Mouse (Mus musculus) embryonic facial prominence, embryonic 15.5 days (tissue): ENCODE results near the gene Gm10912. TPM values are rescaled to one million over a fixed set of nuclear protein-coding genes. Genes with fewer than 3 reads are reported as not detected.
"Not testable (repeated sequence)": the region's sequence is repeated elsewhere in the genome, so short reads cannot be mapped to it uniquely, and the experiment has no call there.

Experiments
- ATAC-seq: fragments of 200-750 bp; cut with Nextera tagmentation; 2 replicates; pipeline ENCODE4 v1.8.0; 2017; ENCODE audit warnings: low read depth, moderate TSS enrichment; ENCODE audit not compliant: insufficient number of reproducible peaks, low FRiP score, low TSS enrichment
- H3K27ac ChIP-seq: fragments of 300-500 bp; sonication (generic); replicated peaks from 2 replicates; pipeline ENCODE4 v1.5.1; 2015; ENCODE audit warnings: mild to moderate bottlenecking, inconsistent platforms
- H3K27me3 ChIP-seq: fragments of 300-500 bp; sonication (generic); 2 replicates; pipeline ENCODE4 v1.6.1; 2015; ENCODE audit warnings: inconsistent platforms
- H3K36me3 ChIP-seq: fragments of 300-500 bp; sonication (generic); 2 replicates; pipeline ENCODE4 v1.6.1; 2015; ENCODE audit warnings: mild to moderate bottlenecking, inconsistent platforms
- H3K4me1 ChIP-seq: fragments of 300-500 bp; sonication (generic); 2 replicates; pipeline ENCODE4 v1.6.1; 2015; ENCODE audit warnings: inconsistent platforms
- H3K4me2 ChIP-seq: fragments of 300-500 bp; sonication (generic); replicated peaks from 2 replicates; pipeline ENCODE4 v1.6.1; 2015; ENCODE audit warnings: mild to moderate bottlenecking, inconsistent platforms
- H3K4me3 ChIP-seq: fragments of 300-500 bp; sonication (generic); replicated peaks from 2 replicates; pipeline ENCODE4 v1.5.1; 2015; ENCODE audit warnings: mild to moderate bottlenecking, inconsistent platforms
- H3K9ac ChIP-seq: fragments of 300-500 bp; sonication (generic); 2 replicates; pipeline ENCODE4 v1.6.1; 2015; ENCODE audit warnings: inconsistent platforms
- H3K9me3 ChIP-seq: fragments of 300-500 bp; sonication (generic); replicated peaks from 2 replicates; pipeline ENCODE4 v1.6.1; 2016; ENCODE audit warnings: inconsistent platforms
- WGBS: fragments of 180-500 bp; shearing (Covaris S2); methylation state at CpG from one replicate; pipeline ENCODE4 v1.1.7; 2015; 5-methylcytosine and 5-hydroxymethylcytosine counted together
- polyA plus RNA-seq: library from polyadenylated mRNA; unstranded; fragments of >200 nt; fragmentation: Nextera tagmentation; extraction: Ambion mirVana; gene quantifications from 2 replicates; pipeline ENCODE4 v1.2.1, GENCODE M21; 2015

Gm10912 gene
- polyA plus RNA-seq, 1 experiment from 2014 or later, result 0.09 TPM

GRCm38 (mm10) chr2:104069704-104070185 is 4.1 kb downstream of the Gm10912 start, which contains the start of gene Cd59b:
TSS of gene Cd59b (plus strand) at chr2:104069849.
- 13% methylated on average over 13 of the region's 13 CpGs for WGBS
- 0 out of 2 replicates have a peak within 1 kb of the TSS, but pooled peaks have one; percentile 8 for H3K27ac ChIP-seq
- ATAC-seq, result peak; percentile 87

GRCm38 (mm10) chr2:104078285-104078684 is 12.7 kb downstream of the Gm10912 start:
- H3K36me3 ChIP-seq, ATAC-seq, H3K4me1 ChIP-seq, H3K4me3 ChIP-seq, H3K27ac ChIP-seq, H3K9me3 ChIP-seq, H3K9ac ChIP-seq, H3K27me3 ChIP-seq, H3K4me2 ChIP-seq: not testable (repeated sequence)
- WGBS, result 74% methylated on average over 5 of the region's 5 CpGs

More at GRCm38 (mm10) chr2:104069704-104070185, 4.1 kb downstream of the Gm10912 start, which contains the start of gene Cd59b:
- no peaks in the 10 kb centered on the region for H3K4me1 ChIP-seq
- peak within 1 kb of the TSS; percentile 48 for H3K4me2 ChIP-seq
- H3K36me3 ChIP-seq, result no peaks in the 10 kb centered on the region
- no peaks in the 10 kb centered on the region for H3K9me3 ChIP-seq
- H3K9ac ChIP-seq, result no peak within 1 kb of the TSS
- peak within 1 kb of the TSS; percentile 42 for H3K4me3 ChIP-seq
- H3K27me3 ChIP-seq, result no peaks in the 10 kb centered on the region

GRCm38 (mm10) chr2:104081436-104082050 is 15.9 kb downstream of the Gm10912 start:
- ATAC-seq, result not testable (repeated sequence)

GRCm38 (mm10) chr2:104082474-104082873 is 16.8 kb downstream of the Gm10912 start:
- Histone ChIP-seq H3K4me1 (no peaks in the 10 kb centered on the region), H3K27me3 (no peaks in the 10 kb centered on the region), H3K9me3 (no peaks in the 10 kb centered on the region), H3K4me2 (no peak overlapping the region), H3K27ac (no peak overlapping the region), H3K36me3 (no peaks in the 10 kb centered on the region), H3K9ac (no peak overlapping the region), H3K4me3 (no peak overlapping the region)
- ATAC-seq, result peak; percentile 24; the same call in 1 of the 2 replicates

More at GRCm38 (mm10) chr2:104081436-104082050, 15.9 kb downstream of the Gm10912 start:
- not testable (repeated sequence) for H3K27ac ChIP-seq, H3K4me1 ChIP-seq, H3K9me3 ChIP-seq, H3K36me3 ChIP-seq, H3K27me3 ChIP-seq, H3K9ac ChIP-seq, H3K4me2 ChIP-seq, H3K4me3 ChIP-seq
- no CpG with 5 or more reads among the region's 1 CpGs for WGBS

- not testable (repeated sequence) for H3K36me3 ChIP-seq, H3K27me3 ChIP-seq, H3K4me1 ChIP-seq, H3K27ac ChIP-seq, H3K9ac ChIP-seq, H3K4me3 ChIP-seq, ATAC-seq, H3K9me3 ChIP-seq, H3K4me2 ChIP-seq
These were observed 18.4 kb downstream of the Gm10912 start for GRCm38 (mm10) chr2:104084027-104084426.

- not testable (repeated sequence) for H3K4me3 ChIP-seq, ATAC-seq, H3K27me3 ChIP-seq, H3K36me3 ChIP-seq, H3K4me1 ChIP-seq, H3K4me2 ChIP-seq, H3K9me3 ChIP-seq, H3K9ac ChIP-seq, H3K27ac ChIP-seq
- WGBS, result 75% methylated on average over 1 of the region's 1 CpGs
These were observed 21.9 kb downstream of the Gm10912 start for GRCm38 (mm10) chr2:104087562-104087961.

GRCm38 (mm10) chr2:104093305-104093704 is 27.7 kb downstream of the Gm10912 start:
- H3K27me3 ChIP-seq, result no peaks in the 10 kb centered on the region
- no peak overlapping the region for H3K27ac ChIP-seq
- no peak overlapping the region for H3K4me2 ChIP-seq
- peaks cover 11% of the 10 kb centered on the region for H3K4me1 ChIP-seq
- no peak overlapping the region for H3K4me3 ChIP-seq
- no peaks in the 10 kb centered on the region for H3K9me3 ChIP-seq
- ATAC-seq, result no peak
- no peaks in the 10 kb centered on the region for H3K36me3 ChIP-seq
- WGBS, result 67% methylated on average over 2 of the region's 2 CpGs
- no peak overlapping the region for H3K9ac ChIP-seq

- H3K9me3 ChIP-seq, result no peaks in the 10 kb centered on the region
- WGBS, result 5% methylated on average over 15 of the region's 15 CpGs
- H3K36me3 ChIP-seq, result no peaks in the 10 kb centered on the region
These were observed 30.2 kb downstream of the Gm10912 start, which contains the start of gene Cd59a for GRCm38 (mm10) chr2:104095741-104096213. TSS of gene Cd59a (plus strand) at chr2:104095801.

GRCm38 (mm10) chr2:104096256-104096655 is 30.6 kb downstream of the Gm10912 start:
- Histone ChIP-seq H3K27ac (peak overlapping the region; percentile 55), H3K27me3 (no peaks in the 10 kb centered on the region), H3K9ac (peak overlapping the region; percentile 47), H3K4me1 (peaks cover 11% of the 10 kb centered on the region), H3K4me3 (peak overlapping the region; percentile 49), H3K9me3 (no peaks in the 10 kb centered on the region), H3K4me2 (peak overlapping the region; percentile 63), H3K36me3 (no peaks in the 10 kb centered on the region)
- 43% methylated on average over 10 of the region's 10 CpGs for WGBS
- no peak for ATAC-seq

More at GRCm38 (mm10) chr2:104095741-104096213, 30.2 kb downstream of the Gm10912 start, which contains the start of gene Cd59a:
- peak within 1 kb of the TSS; percentile 55 for H3K27ac ChIP-seq
- peak within 1 kb of the TSS; percentile 49 for H3K4me3 ChIP-seq
- peak within 1 kb of the TSS; percentile 47 for H3K9ac ChIP-seq
- peak; percentile 90 for ATAC-seq
- peaks cover 11% of the 10 kb centered on the region for H3K4me1 ChIP-seq
- no peaks in the 10 kb centered on the region for H3K27me3 ChIP-seq
- peak within 1 kb of the TSS; percentile 63 for H3K4me2 ChIP-seq

GRCm38 (mm10) chr2:104096796-104097195 is 31.2 kb downstream of the Gm10912 start:
- H3K4me1 ChIP-seq, result peaks cover 11% of the 10 kb centered on the region
- not testable (repeated sequence) for H3K4me2 ChIP-seq, H3K4me3 ChIP-seq, H3K27me3 ChIP-seq, ATAC-seq, H3K9me3 ChIP-seq, H3K36me3 ChIP-seq, H3K9ac ChIP-seq, H3K27ac ChIP-seq
- 61% methylated on average over 1 of the region's 1 CpGs for WGBS

GRCm38 (mm10) chr2:104097396-104097795 is 31.8 kb downstream of the Gm10912 start:
- not testable (repeated sequence) for H3K36me3 ChIP-seq, H3K9ac ChIP-seq, H3K4me2 ChIP-seq, H3K9me3 ChIP-seq, H3K27ac ChIP-seq, H3K4me3 ChIP-seq, H3K27me3 ChIP-seq, ATAC-seq
- WGBS, result 94% methylated on average over 4 of the region's 4 CpGs
- H3K4me1 ChIP-seq, result peaks cover 11% of the 10 kb centered on the region
